Comparison of ENCODE assay signal across 18 mouse cellular contexts in the genomic region with DNA sequence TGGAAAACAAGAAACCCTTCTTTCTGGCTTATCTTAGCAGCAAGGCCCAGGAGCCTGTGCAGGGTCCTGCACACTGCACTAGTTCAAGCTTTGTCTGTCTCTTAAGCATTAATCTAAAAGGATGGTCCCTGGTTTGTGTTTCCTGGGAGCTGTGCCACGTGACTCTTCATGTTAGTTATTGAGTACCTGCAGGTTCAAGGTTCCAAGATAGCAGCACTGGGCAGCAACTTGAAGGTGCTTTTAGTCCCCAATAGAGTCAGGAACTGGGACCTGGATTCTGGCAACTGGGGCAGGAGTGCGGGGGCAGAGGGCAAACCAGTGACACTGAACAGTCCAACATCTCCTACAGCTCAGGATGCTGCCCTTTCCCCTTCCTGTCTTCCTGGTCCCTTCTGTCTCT. TPM values are rescaled to one million over a fixed set of nuclear protein-coding genes. Genes with fewer than 3 reads are reported as not detected.
DNase-seq lines count a peak whose midpoint lies in the region; ATAC-seq lines count a peak whose summit lies in the region.
"Had no signal": no experiment of that assay in that cellular context is flagged by ENCODE, and none has a peak within 500 bp of the region (broad histone marks: within the 10 kb centered on the region; RNA-seq: fewer than 3 reads in every experiment).

No protein-coding gene starts in this region.

- intact Hi-C loops in left cerebral cortex, postnatal 4 days (cut with DNase I): no loop called here

- no peak overlapping the region for H3K9ac ChIP-seq in intestine, embryonic 15.5 days
- no peak overlapping the region for H3K9ac ChIP-seq in kidney, embryonic 16.5 days (replicated peaks; ENCODE audit: low read length)
- H3K9ac ChIP-seq in liver, embryonic 16.5 days (ENCODE audit: low read depth, low read length): no peak overlapping the region
- H3K9ac ChIP-seq: embryonic facial prominence, embryonic 12.5 days; forebrain, embryonic 13.5 days; midbrain, embryonic 12.5 days; neural tube, embryonic 15.5 days had no signal

- 0 out of 2 replicates have a peak, but pooled peaks have one; percentile 44 for ATAC-seq in intestine, embryonic 15.5 days
- ATAC-seq in kidney, embryonic 16.5 days (ENCODE audit: low FRiP score, low TSS enrichment): peak; percentile 17; the same call in 1 of the 2 replicates
- ATAC-seq in liver, embryonic 16.5 days (ENCODE audit: low read depth): peak; percentile 44
- ATAC-seq: forebrain, embryonic 13.5 days had no signal

- peaks cover 25% of the 10 kb centered on the region for H3K4me1 ChIP-seq in brown adipose tissue, adult 24 weeks (ENCODE audit: control insufficient read depth, insufficient read depth, insufficient read length, low read length)
- H3K4me1 ChIP-seq in intestine, embryonic 15.5 days (replicated peaks): peaks cover 18% of the 10 kb centered on the region; the same call in 1 of the 2 replicates
- peaks cover 35% of the 10 kb centered on the region for H3K4me1 ChIP-seq in kidney, embryonic 16.5 days (ENCODE audit: insufficient read depth, low read length)
- peaks cover 10% of the 10 kb centered on the region for H3K4me1 ChIP-seq in liver, embryonic 16.5 days (ENCODE audit: control insufficient read depth, low read depth, low read length)
- H3K4me1 ChIP-seq: neural tube, embryonic 15.5 days had no signal

- H3K9me3 ChIP-seq in intestine, embryonic 15.5 days: no peaks in the 10 kb centered on the region
- H3K9me3 ChIP-seq in kidney, embryonic 16.5 days (ENCODE audit: low read length): no peaks in the 10 kb centered on the region
- no peaks in the 10 kb centered on the region for H3K9me3 ChIP-seq in liver, embryonic 16.5 days (replicated peaks; ENCODE audit: control insufficient read depth, low read length)
- H3K9me3 ChIP-seq: embryonic facial prominence, embryonic 12.5 days; forebrain, embryonic 13.5 days; midbrain, embryonic 12.5 days; neural tube, embryonic 15.5 days had no signal

- H3K36me3 ChIP-seq in intestine, embryonic 15.5 days: peaks cover 3% of the 10 kb centered on the region
- H3K36me3 ChIP-seq in kidney, embryonic 16.5 days (ENCODE audit: insufficient read depth, low read length): peaks cover 20% of the 10 kb centered on the region
- H3K36me3 ChIP-seq in liver, embryonic 16.5 days (ENCODE audit: control insufficient read depth, insufficient read depth): peaks cover 10% of the 10 kb centered on the region
- H3K36me3 ChIP-seq: midbrain, embryonic 12.5 days; neural tube, embryonic 15.5 days had no signal

- H3K4me2 ChIP-seq in intestine, embryonic 15.5 days (replicated peaks): no peak overlapping the region
- no peak overlapping the region for H3K4me2 ChIP-seq in kidney, embryonic 16.5 days (replicated peaks; ENCODE audit: low read depth, low read length)
- no peak overlapping the region for H3K4me2 ChIP-seq in liver, embryonic 16.5 days (ENCODE audit: low read depth, low read length)
- H3K4me2 ChIP-seq: embryonic facial prominence, embryonic 12.5 days; forebrain, embryonic 13.5 days; heart, embryonic 11.5 days; midbrain, embryonic 12.5 days; neural tube, embryonic 15.5 days had no signal

- DNase-seq in left cerebral cortex, postnatal 4 days: no peak
- no peak for DNase-seq in ovary, postnatal 10 days (ENCODE audit: low spot score)
- DNase-seq in heart, adult 8-10 months (ENCODE audit: low spot score): no peak
- DNase-seq: cerebellum, adult 9-10 months; heart, postnatal 10 days; layer of hippocampus, postnatal 36 days; right cerebral cortex, postnatal 25 days had no signal

- no peak overlapping the region for H3K4me3 ChIP-seq in brown adipose tissue, adult 24 weeks (ENCODE audit: insufficient read depth, low read depth, low read length)
- no peak overlapping the region for H3K4me3 ChIP-seq in intestine, embryonic 15.5 days (replicated peaks)
- no peak overlapping the region for H3K4me3 ChIP-seq in kidney, embryonic 16.5 days (ENCODE audit: low read length)
- H3K4me3 ChIP-seq in liver, embryonic 16.5 days (ENCODE audit: low read depth, low read length): no peak overlapping the region
- H3K4me3 ChIP-seq: embryonic facial prominence, embryonic 12.5 days; erythroblast, embryonic 14.5 days; forebrain, embryonic 13.5 days; midbrain, embryonic 12.5 days; neural tube, embryonic 15.5 days had no signal

- no peaks in the 10 kb centered on the region for H3K27me3 ChIP-seq in intestine, embryonic 15.5 days (replicated peaks)
- H3K27me3 ChIP-seq in kidney, embryonic 16.5 days (ENCODE audit: insufficient read depth, low read length): no peaks in the 10 kb centered on the region
- no peaks in the 10 kb centered on the region for H3K27me3 ChIP-seq in liver, embryonic 16.5 days (ENCODE audit: control insufficient read depth, insufficient read depth, low read depth, low read length)
- H3K27me3 ChIP-seq: embryonic facial prominence, embryonic 12.5 days; forebrain, embryonic 13.5 days; midbrain, embryonic 12.5 days; neural tube, embryonic 15.5 days had no signal

- peak overlapping the region; percentile 63 for H3K27ac ChIP-seq in brown adipose tissue, adult 24 weeks (replicated peaks; ENCODE audit: low read depth, low read length)
- H3K27ac ChIP-seq in intestine, embryonic 15.5 days: no peak overlapping the region
- H3K27ac ChIP-seq in kidney, embryonic 16.5 days (ENCODE audit: low read length): peak overlapping the region; percentile 64; the same call in 1 of the 2 replicates
- peak overlapping the region; percentile 64 for H3K27ac ChIP-seq in liver, embryonic 16.5 days (ENCODE audit: low read length)
- H3K27ac ChIP-seq: embryonic facial prominence, embryonic 12.5 days; forebrain, embryonic 13.5 days; macrophage; midbrain, embryonic 12.5 days; neural tube, embryonic 15.5 days had no signal

- 45% methylated on average over 2 of the region's 2 CpGs for WGBS in intestine, embryonic 15.5 days
- WGBS in kidney, embryonic 16.5 days: 78% methylated on average over 2 of the region's 2 CpGs
- 68% methylated on average over 2 of the region's 2 CpGs for WGBS in liver, embryonic 16.5 days (ENCODE audit: insufficient replicate concordance)

RNA-seq across cellular contexts. Expression of gene Ssr1, which starts 53.9 kb away (rescaled TPM):
- 32.8 and 33.3 TPM in 2 replicates for polyA plus RNA-seq in brown adipose tissue, adult 24 weeks (2012; ENCODE audit: insufficient read depth, insufficient read length, missing spikeins)
- 138 and 145 TPM in 2 replicates for polyA plus RNA-seq in intestine, embryonic 15.5 days (2015; fragmentation: Nextera tagmentation; extraction: Ambion mirVana)
- polyA plus RNA-seq in kidney, embryonic 16.5 days (2015; fragmentation: Nextera tagmentation; extraction: Ambion mirVana): 130 and 138 TPM in 2 replicates
- 67.7 and 69.3 TPM in 2 replicates for polyA plus RNA-seq in liver, embryonic 16.5 days (2015; fragmentation: Nextera tagmentation; extraction: Ambion mirVana)
- 10 to 100 TPM; 84.5 to 86.1 TPM for total RNA-seq in left cerebral cortex, postnatal 4 days (2021)
- total RNA-seq in heart, adult 8-10 months (2022): 10 to 100 TPM; 36.3 to 44.8 (median 42.9) TPM
